Mouse (Mus musculus) CD8-positive naive resting alpha-beta T cell, adult 2 months (primary cell): Measurements from ENCODE around the gene Rxrb.

ENCODE experiments used
- DNase-seq, 2 experiments: peaks; one replicate each; pipeline ENCODE4 v3.0.0; 2022; ENCODE audit warnings: low read depth in 2 of 2, low spot score in 2 of 2

The Rxrb gene

GRCm38 (mm10) chr17:34039562-34040450 lies 8.2 kb downstream of the Rxrb start:
- DNase-seq: no peak

GRCm38 (mm10) chr17:34045941-34046340 lies 14.3 kb downstream of the Rxrb start:
- no peak for DNase-seq

GRCm38 (mm10) chr17:34047404-34048050 lies 15.9 kb downstream of the Rxrb start:
- no peak for DNase-seq

GRCm38 (mm10) chr17:34057224-34057623 lies 25.6 kb downstream of the Rxrb start:
- no peak for DNase-seq

GRCm38 (mm10) chr17:34068864-34069263 lies 37.3 kb downstream of the Rxrb start:
- no peak for DNase-seq

GRCm38 (mm10) chr17:34072091-34072490 lies 40.5 kb downstream of the Rxrb start:
- DNase-seq: no peak

GRCm38 (mm10) chr17:34075271-34075670 lies 43.7 kb downstream of the Rxrb start:
- peak; percentile 78 to 84 for DNase-seq

GRCm38 (mm10) chr17:34077549-34077948 lies 45.9 kb downstream of the Rxrb start:
- peak; percentile 64 to 75 for DNase-seq

GRCm38 (mm10) chr17:34078148-34078547 lies 46.5 kb downstream of the Rxrb start:
- no peak for DNase-seq

- DNase-seq: no peak
Observed at GRCm38 (mm10) chr17:34079002-34079401, 47.4 kb downstream of the Rxrb start.

GRCm38 (mm10) chr17:34079621-34080020 lies 48.0 kb downstream of the Rxrb start:
- no peak for DNase-seq

- no peak for DNase-seq
Observed at GRCm38 (mm10) chr17:34083104-34083503, 51.5 kb downstream of the Rxrb start.

GRCm38 (mm10) chr17:34087386-34087785 lies 55.8 kb downstream of the Rxrb start:
- DNase-seq: no peak
